Mouse (Mus musculus) midbrain, embryonic 13.5 days (tissue): ENCODE results near the gene Twnk. TPM values are rescaled to one million over a fixed set of nuclear protein-coding genes. Genes with fewer than 3 reads are reported as not detected.

ENCODE experiments used
- ATAC-seq: fragments of 200-750 bp; cut with Nextera tagmentation; 2 replicates; pipeline ENCODE4 v1.8.0; 2017; ENCODE audit warnings: mild to moderate bottlenecking, moderate TSS enrichment, moderate library complexity
- H3K27ac ChIP-seq: fragments of 300-500 bp; sonication (generic); 2 replicates; pipeline ENCODE4 v1.5.1; 2015; ENCODE audit warnings: inconsistent platforms, mild to moderate bottlenecking, moderate library complexity
- H3K27me3 ChIP-seq: fragments of 300-500 bp; sonication (generic); 2 replicates; pipeline ENCODE4 v1.6.1; 2015; ENCODE audit warnings: mild to moderate bottlenecking, inconsistent platforms
- H3K36me3 ChIP-seq: fragments of 300-500 bp; sonication (generic); 2 replicates; pipeline ENCODE4 v1.6.1; 2015; ENCODE audit warnings: mild to moderate bottlenecking, inconsistent platforms
- H3K4me1 ChIP-seq: fragments of 300-500 bp; sonication (generic); replicated peaks from 2 replicates; pipeline ENCODE4 v1.6.1; 2015; ENCODE audit warnings: inconsistent platforms
- H3K4me2 ChIP-seq: fragments of 300-500 bp; sonication (generic); replicated peaks from 2 replicates; pipeline ENCODE4 v1.6.1; 2015; ENCODE audit warnings: moderate library complexity, mild to moderate bottlenecking, inconsistent platforms
- H3K4me3 ChIP-seq: fragments of 300-500 bp; sonication (generic); replicated peaks from 2 replicates; pipeline ENCODE4 v1.5.1; 2015; ENCODE audit warnings: mild to moderate bottlenecking, inconsistent platforms
- H3K9ac ChIP-seq: fragments of 300-500 bp; sonication (generic); replicated peaks from 2 replicates; pipeline ENCODE4 v1.6.1; 2015; ENCODE audit warnings: mild to moderate bottlenecking, inconsistent platforms
- H3K9me3 ChIP-seq: fragments of 300-500 bp; sonication (generic); 2 replicates; pipeline ENCODE4 v1.6.1; 2016; ENCODE audit warnings: mild to moderate bottlenecking, inconsistent platforms
- WGBS: fragments of 180-500 bp; shearing (Covaris S2); methylation state at CpG from one replicate; pipeline ENCODE4 v1.1.7; 2015; 5-methylcytosine and 5-hydroxymethylcytosine counted together
- polyA plus RNA-seq: library from polyadenylated mRNA; unstranded; fragments of >200 nt; fragmentation: Nextera tagmentation; extraction: Ambion mirVana; gene quantifications from 2 replicates; pipeline ENCODE4 v1.2.1, GENCODE M21; 2015

Twnk gene
- polyA plus RNA-seq, 1 experiment from 2014 or later, result 19.2 TPM

DNA sequence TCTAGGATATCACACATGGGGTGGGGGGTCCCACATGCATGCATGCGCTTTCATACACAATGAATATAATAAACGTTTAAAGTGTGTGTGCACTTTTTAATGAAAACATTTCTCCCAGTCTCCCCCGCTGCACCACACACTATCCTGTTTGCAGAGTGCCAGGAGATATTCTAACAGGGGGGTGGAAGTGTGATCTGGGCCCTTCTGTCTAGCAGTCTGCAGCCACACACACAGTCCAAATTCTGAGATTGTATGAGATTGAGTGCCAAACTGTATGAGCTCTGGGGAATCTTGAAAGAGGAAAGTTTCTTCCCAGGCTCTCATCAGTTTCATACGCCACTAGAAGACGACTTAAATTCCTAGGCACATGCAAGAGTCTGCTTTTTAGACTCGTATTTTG is 17.6 kb upstream of the Twnk start:
- ATAC-seq, result no peak
- no peak overlapping the region for H3K4me3 ChIP-seq
- 51% methylated on average over 6 of the region's 6 CpGs for WGBS
- H3K4me2 ChIP-seq, result no peak overlapping the region; the same call in 1 of the 2 replicates
- no peaks in the 10 kb centered on the region for H3K9me3 ChIP-seq
- H3K36me3 ChIP-seq, result peaks cover 13% of the 10 kb centered on the region
- H3K27ac ChIP-seq, result no peak overlapping the region
- peaks cover 37% of the 10 kb centered on the region for H3K4me1 ChIP-seq
- H3K9ac ChIP-seq, result no peak overlapping the region
- no peaks in the 10 kb centered on the region for H3K27me3 ChIP-seq

DNA sequence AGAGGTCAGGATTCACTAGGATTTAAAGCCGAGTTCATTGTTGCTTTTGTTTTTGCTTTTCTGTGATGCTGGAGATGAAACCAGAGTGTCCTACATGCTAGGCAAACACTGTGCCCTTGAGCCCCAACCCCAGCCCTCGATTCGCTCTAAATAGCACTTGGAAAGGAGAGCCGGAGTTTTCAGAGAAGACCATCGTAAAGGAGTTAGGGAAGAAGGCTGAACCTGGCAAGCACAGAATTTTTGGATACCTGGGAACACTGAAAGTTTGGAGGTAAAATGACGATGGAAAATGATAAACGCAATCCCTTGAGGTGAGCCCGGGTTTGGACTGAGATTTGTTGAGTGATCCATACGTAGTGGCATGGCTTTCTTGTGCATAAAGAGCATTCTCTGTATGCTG is 17.1 kb upstream of the Twnk start:
- H3K27ac ChIP-seq, result peak overlapping the region; percentile 74
- H3K27me3 ChIP-seq, result no peaks in the 10 kb centered on the region
- 29% methylated on average over 9 of the region's 9 CpGs for WGBS
- ATAC-seq, result no peak
- peak overlapping the region; percentile 84 for H3K4me2 ChIP-seq
- peaks cover 15% of the 10 kb centered on the region for H3K36me3 ChIP-seq
- H3K9ac ChIP-seq, result peak overlapping the region; percentile 96
- peak overlapping the region; percentile 84 for H3K4me3 ChIP-seq
- no peaks in the 10 kb centered on the region for H3K9me3 ChIP-seq
- peaks cover 37% of the 10 kb centered on the region for H3K4me1 ChIP-seq

DNA sequence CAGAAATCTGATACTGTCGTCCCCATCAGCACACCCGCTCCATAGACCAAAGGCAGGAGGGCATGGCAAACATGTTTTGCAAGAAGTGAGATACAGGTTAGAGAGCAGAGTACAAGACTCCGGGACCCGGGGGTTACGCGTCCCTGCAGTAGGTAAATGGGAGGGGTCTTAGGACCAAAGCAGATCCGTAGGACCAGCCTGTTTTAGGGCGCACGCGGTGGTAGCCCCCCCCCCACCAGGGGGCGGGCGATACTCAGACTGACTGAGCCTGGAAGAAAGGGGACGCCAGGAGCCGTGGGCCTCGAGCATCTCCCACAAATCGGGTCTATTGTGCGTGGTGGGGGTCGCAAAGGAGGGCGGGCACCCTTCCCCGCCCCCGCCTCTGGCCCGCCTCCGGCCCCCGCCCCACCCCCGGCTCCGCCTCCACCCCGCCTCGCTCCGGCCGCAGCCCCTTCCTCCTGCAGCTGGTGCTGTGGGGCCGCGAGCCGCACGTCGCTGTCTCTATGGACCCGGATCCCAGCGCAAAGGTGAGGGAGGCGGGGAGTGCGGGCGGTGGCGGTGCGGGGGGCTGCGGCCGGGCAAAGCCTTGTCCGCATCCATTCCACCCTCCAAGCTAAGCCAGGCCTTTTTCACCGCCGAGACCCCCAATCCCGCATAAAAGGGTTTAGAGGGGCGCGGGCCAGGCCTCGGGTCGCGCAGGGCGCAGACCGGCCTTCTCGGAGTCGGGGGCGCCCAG is 16.5 kb upstream of the Twnk start, which contains the start of gene Sema4g:
Gene Sema4g (plus strand): TSS at position 271 of the 736 bp plus-strand sequence.
- H3K9me3 ChIP-seq, result no peaks in the 10 kb centered on the region
- H3K4me2 ChIP-seq, result peak within 1 kb of the TSS; percentile 84
- H3K27ac ChIP-seq, result peak within 1 kb of the TSS; percentile 74
- peak within 1 kb of the TSS; percentile 96 for H3K9ac ChIP-seq
- H3K27me3 ChIP-seq, result no peaks in the 10 kb centered on the region
- WGBS, result under 1% methylated on average over 42 of the region's 58 CpGs
- ATAC-seq, result peak; percentile 89
- peak within 1 kb of the TSS; percentile 84 for H3K4me3 ChIP-seq
- peaks cover 16% of the 10 kb centered on the region for H3K36me3 ChIP-seq
- peaks cover 37% of the 10 kb centered on the region for H3K4me1 ChIP-seq

DNA sequence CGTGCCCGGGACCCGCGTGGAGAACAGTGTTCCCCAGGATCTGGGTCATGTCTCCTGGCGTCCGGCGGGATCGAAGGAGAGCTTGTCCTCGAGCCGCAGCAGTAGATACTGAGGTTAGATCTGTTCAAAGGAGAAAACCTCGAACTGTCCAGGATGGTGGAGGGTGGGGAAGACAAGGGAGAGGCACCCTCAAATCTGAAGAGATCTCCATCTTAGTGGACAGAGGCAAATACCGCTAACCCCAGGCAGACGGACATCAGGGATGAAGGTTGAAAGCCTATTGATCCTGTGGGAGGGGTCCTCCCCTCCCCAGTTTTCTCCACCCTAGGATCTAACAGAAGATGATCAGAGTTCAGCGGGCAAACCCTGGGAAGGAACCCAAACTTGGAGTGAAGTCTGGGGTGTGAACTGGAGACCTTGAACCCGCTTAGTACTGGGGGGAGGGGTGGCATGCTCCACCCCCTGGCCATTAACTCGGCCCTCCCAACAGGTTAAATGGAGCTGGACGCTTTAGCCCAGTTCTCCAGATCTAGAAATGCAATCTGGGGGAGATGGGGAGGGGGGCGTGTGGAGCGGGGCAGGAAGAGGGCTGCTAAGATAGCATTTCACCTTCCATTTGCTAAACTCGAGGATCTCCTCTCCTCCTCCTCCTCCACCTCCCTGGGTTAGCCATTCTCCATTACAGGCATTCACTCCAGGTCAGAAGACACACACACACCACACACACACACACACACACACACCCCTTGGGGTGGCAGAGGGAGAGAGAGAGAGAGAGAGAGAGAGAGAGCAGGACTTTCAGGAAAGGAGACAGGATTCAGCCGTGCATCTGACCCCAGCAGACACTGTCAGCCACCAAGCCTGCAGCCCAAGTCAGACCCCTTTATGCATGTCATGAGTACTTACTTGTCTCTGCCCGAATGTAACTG is 15.6 kb upstream of the Twnk start:
- Histone ChIP-seq H3K36me3 (peaks cover 24% of the 10 kb centered on the region), H3K4me3 (peak overlapping the region; percentile 84), H3K4me1 (peaks cover 37% of the 10 kb centered on the region), H3K27me3 (no peaks in the 10 kb centered on the region), H3K27ac (peak overlapping the region; percentile 74), H3K9ac (peak overlapping the region; percentile 96), H3K9me3 (no peaks in the 10 kb centered on the region), H3K4me2 (peak overlapping the region; percentile 84)
- WGBS, result 8% methylated on average over 22 of the region's 22 CpGs
- ATAC-seq, result peak; percentile 54

DNA sequence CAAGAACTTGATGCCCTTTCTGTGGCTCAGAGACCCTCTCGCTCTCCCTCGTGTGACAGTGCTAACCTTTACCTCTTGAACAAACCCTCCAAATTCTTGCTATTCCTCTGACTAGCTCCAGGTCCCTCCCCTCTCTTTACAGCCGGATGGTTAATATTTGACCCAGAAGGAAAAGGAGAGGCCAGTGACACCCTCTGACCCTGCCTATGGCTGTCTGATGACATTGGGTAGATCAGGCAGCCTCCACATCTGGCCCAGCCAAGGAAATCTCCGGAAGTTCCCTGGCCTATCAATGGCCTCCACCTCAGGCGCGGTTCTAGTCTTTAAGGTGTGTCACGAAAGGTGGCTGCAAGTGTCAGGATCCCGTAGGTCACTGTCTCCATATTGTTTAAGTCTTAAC is 14.4 kb upstream of the Twnk start:
- ATAC-seq, result no peak
- H3K4me1 ChIP-seq, result peaks cover 37% of the 10 kb centered on the region
- no peaks in the 10 kb centered on the region for H3K9me3 ChIP-seq
- H3K27me3 ChIP-seq, result no peaks in the 10 kb centered on the region
- peak overlapping the region; percentile 84 for H3K4me2 ChIP-seq
- H3K4me3 ChIP-seq, result no peak overlapping the region
- no peak overlapping the region for H3K27ac ChIP-seq
- H3K36me3 ChIP-seq, result peaks cover 29% of the 10 kb centered on the region
- 88% methylated on average over 8 of the region's 8 CpGs for WGBS
- peak overlapping the region; percentile 50; the same call in 1 of the 2 replicates for H3K9ac ChIP-seq

DNA sequence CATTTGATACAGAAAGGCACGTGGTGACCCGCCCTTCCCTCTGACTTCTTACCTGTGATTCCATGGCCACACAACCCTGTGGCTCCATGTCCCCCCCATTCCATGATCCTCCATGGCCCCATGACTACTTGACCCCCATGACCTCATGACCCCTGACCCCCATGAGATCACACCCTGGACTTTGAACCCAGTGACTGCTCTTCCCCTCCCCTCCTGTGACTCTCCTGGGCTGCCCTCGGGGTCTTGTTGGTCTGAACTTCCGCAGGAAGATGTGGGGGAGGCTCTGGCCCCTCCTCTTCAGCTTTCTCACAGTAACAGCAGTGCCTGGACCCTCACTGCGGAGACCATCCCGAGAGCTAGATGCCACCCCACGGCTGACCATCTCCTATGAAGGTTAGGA is 13.2 kb upstream of the Twnk start:
- H3K9ac ChIP-seq, result no peak overlapping the region
- H3K4me2 ChIP-seq, result no peak overlapping the region

DNA sequence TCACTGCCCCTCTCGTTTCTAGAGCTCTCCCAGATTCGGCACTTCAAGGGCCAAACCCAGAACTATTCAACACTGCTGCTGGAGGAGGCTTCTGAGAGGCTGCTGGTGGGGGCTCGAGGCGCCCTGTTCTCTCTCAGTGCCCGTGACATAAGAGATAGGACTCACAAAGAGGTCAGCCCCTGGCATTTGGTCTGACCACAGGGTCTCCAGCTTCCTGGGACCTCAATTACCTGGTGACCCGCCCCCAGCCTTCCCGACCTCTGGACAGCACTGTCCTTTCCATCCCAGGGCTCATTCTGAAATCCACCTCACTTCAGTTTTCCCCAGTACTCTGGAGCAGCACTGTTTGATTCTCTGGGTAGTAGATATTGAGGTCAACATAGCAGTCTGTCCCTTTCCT is 12.8 kb upstream of the Twnk start:
- H3K9ac ChIP-seq, result no peak overlapping the region
- peaks cover 46% of the 10 kb centered on the region for H3K36me3 ChIP-seq
- no peak overlapping the region for H3K4me3 ChIP-seq
- peaks cover 37% of the 10 kb centered on the region for H3K4me1 ChIP-seq
- ATAC-seq, result no peak
- H3K27ac ChIP-seq, result no peak overlapping the region
- no peaks in the 10 kb centered on the region for H3K9me3 ChIP-seq
- no peaks in the 10 kb centered on the region for H3K27me3 ChIP-seq
- no peak overlapping the region for H3K4me2 ChIP-seq
- 76% methylated on average over 7 of the region's 7 CpGs for WGBS

More for the DNA sequence above, 13.2 kb upstream of the Twnk start:
- WGBS, result 55% methylated on average over 7 of the region's 7 CpGs
- no peak for ATAC-seq
- Histone ChIP-seq H3K27ac (no peak overlapping the region), H3K4me1 (peaks cover 37% of the 10 kb centered on the region), H3K9me3 (no peaks in the 10 kb centered on the region), H3K27me3 (no peaks in the 10 kb centered on the region), H3K4me3 (no peak overlapping the region), H3K36me3 (peaks cover 42% of the 10 kb centered on the region)

DNA sequence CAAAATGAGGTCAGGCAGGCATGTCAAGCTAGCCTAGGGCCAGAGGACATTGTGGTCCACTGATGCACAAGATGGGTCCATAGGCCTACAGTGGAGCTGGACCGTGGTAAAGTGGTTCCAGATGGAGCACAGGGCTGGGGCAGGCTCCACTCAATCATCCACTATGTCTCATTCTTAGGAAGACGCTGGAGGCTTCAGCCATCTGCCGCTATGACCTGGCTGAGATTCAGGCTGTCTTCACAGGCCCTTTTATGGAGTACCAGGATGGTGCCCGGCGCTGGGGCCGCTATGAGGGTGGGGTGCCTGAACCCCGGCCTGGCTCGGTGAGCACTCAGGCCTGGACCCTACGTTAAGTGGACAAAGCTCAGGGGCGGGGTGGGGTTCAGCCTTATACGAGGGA is 7.7 kb upstream of the Twnk start:
- ATAC-seq, result no peak
- Histone ChIP-seq H3K36me3 (peaks cover 88% of the 10 kb centered on the region), H3K9me3 (no peaks in the 10 kb centered on the region), H3K27me3 (no peaks in the 10 kb centered on the region), H3K4me1 (no peaks in the 10 kb centered on the region), H3K4me3 (no peak overlapping the region), H3K9ac (no peak overlapping the region), H3K27ac (no peak overlapping the region), H3K4me2 (no peak overlapping the region)
- 91% methylated on average over 11 of the region's 11 CpGs for WGBS

DNA sequence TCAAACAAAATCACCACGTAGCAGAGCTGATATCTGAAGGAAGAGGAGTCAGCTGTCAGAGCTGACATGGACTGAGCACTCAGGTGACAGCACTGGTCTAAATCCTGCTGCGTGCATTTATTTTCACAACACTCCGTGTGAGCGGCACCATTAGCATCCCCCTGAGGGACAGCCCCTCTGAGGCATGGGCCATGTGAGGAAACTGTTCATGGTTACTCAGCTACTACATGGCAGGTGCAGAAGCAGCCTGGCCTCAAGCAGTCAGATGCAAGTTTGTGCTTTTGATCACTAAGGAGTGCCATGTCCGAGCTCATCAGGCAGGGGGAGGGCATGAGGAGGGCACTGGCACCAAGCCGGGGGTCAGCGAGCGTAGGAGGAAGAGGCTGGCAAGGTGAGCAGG is 5.8 kb upstream of the Twnk start:
- no peak for ATAC-seq
- WGBS, result 91% methylated on average over 8 of the region's 8 CpGs
- Histone ChIP-seq H3K9me3 (no peaks in the 10 kb centered on the region), H3K4me3 (no peak overlapping the region), H3K4me2 (no peak overlapping the region), H3K4me1 (peaks cover 3% of the 10 kb centered on the region; the same call in 1 of the 2 replicates), H3K36me3 (peaks cover 89% of the 10 kb centered on the region), H3K27ac (no peak overlapping the region), H3K9ac (no peak overlapping the region), H3K27me3 (no peaks in the 10 kb centered on the region)

DNA sequence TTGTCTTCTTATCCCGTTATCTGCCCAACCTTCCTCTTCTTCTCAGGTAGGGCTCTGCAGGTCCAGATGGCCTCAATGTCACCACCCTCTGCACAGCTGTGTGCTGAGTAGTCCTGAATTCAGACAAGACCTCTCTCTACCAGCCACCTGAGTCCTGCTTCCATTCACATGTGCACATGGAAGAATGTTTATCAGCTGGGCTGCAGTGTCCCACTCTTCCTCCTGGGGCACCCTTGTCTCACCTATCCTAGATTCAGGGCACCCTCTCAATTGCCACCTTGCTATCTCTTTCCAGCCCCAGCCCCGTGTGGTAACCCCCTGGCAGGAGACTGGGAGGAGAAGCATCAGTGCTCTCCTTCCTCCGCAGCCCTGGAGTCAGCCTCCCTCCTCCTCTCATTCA is 3.2 kb upstream of the Twnk start:
- Histone ChIP-seq H3K4me3 (no peak overlapping the region), H3K27me3 (no peaks in the 10 kb centered on the region), H3K4me1 (peaks cover 19% of the 10 kb centered on the region), H3K4me2 (no peak overlapping the region), H3K9ac (no peak overlapping the region), H3K27ac (no peak overlapping the region), H3K36me3 (peaks cover 69% of the 10 kb centered on the region), H3K9me3 (no peaks in the 10 kb centered on the region)
- ATAC-seq, result no peak
- WGBS, result 68% methylated on average over 3 of the region's 3 CpGs

DNA sequence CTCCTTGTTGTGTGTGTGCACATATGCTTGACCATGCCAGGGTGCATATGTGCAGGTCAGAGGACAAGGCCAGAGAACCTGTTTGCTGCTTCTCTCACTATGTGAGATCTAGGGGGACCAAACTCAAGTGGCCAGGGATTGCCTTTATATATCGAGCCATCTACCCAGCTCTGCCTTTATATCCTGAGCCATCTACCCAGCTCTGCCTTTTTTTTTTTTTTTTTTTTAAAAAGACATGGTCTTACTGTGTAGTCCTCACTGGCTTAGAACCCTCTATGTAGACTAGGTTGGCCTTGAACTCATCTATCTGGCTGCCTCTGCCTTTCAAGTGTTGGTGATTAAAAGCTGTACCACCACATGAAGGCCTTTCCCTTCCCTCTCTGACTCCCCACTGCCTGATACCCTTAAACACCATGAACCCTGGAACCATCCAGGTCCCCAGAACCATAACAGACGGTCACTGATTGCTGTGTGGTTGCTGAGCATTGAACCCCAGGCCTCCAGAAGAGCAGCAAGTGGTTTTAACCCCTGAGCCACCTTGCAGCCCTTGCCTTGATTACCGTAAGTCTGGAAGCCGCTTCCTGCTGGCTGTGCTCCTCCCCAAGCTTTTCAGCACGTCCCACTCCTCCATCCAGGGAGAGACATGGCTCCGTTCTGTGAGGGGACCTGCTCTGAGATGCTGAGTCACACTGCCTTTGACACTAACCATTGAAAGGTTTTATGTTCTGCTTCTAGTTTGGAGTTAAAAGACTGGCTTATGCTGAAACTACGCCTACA is 1.5 kb upstream of the Twnk start:
- Histone ChIP-seq H3K9ac (no peak overlapping the region), H3K27ac (no peak overlapping the region), H3K4me3 (no peak overlapping the region), H3K4me2 (no peak overlapping the region), H3K4me1 (peaks cover 34% of the 10 kb centered on the region), H3K36me3 (peaks cover 59% of the 10 kb centered on the region), H3K9me3 (no peaks in the 10 kb centered on the region), H3K27me3 (no peaks in the 10 kb centered on the region)
- no peak for ATAC-seq
- 88% methylated on average over 7 of the region's 7 CpGs for WGBS
